20 mouse cellular contexts compared by ENCODE assay signal in the genomic region with DNA sequence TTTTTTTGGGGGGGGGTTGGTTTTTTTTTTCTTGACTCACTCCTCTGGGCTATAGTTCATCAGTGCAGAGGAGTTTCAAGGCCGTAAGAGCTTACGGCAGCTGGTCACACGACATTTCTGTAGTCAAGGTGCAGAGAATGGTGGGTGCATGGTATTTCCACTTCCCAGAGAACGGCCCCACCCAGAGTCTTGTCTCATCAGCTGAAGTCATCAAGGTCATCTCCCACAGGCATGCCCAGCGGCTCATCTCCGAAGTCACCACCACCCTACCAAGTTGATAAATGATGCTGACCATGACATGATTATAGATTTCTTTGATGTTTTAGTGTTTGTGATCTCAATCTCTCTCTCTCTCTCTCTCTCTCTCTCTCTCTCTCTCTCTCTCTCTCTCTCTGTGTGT. TPM values are rescaled to one million over a fixed set of nuclear protein-coding genes. Genes with fewer than 3 reads are reported as not detected.
"Had no signal": no experiment of that assay in that cellular context is flagged by ENCODE, and none has a peak within 500 bp of the region (broad histone marks: within the 10 kb centered on the region; RNA-seq: fewer than 3 reads in every experiment).

No protein-coding gene starts in this region.

- H3K27ac ChIP-seq: neural tube, embryonic 13.5 days; neural tube, embryonic 15.5 days had no signal

- DNase-seq: lung, adult 18-20 months; lung, embryonic 14.5 days; lung, postnatal 10 days; lung, postnatal 4 days; midbrain, embryonic 14.5 days; retina, postnatal 1 day; right cerebral cortex, adult 18-20 months; right cerebral cortex, postnatal 25 days; right cerebral cortex, postnatal 4 days; spleen, adult 18-20 months; thymus, adult 18-20 months; thymus, postnatal 14 days; thymus, postnatal 4 days had no signal

- H3K4me1 ChIP-seq: neural tube, embryonic 13.5 days; neural tube, embryonic 15.5 days had no signal

- H3K36me3 ChIP-seq: neural tube, embryonic 13.5 days; neural tube, embryonic 15.5 days had no signal

- H3K4me2 ChIP-seq: lung, embryonic 14.5 days; midbrain, embryonic 11.5 days; neural tube, embryonic 13.5 days; neural tube, embryonic 15.5 days had no signal

- H3K9ac ChIP-seq: lung, embryonic 14.5 days; neural tube, embryonic 13.5 days; neural tube, embryonic 15.5 days had no signal

- ATAC-seq: midbrain, embryonic 16.5 days had no signal

- H3K27me3 ChIP-seq: neural tube, embryonic 13.5 days; neural tube, embryonic 15.5 days had no signal

- H3K4me3 ChIP-seq: myocyte; neural tube, embryonic 13.5 days; neural tube, embryonic 15.5 days had no signal

- H3K9me3 ChIP-seq: neural tube, embryonic 13.5 days; neural tube, embryonic 15.5 days had no signal

RNA-seq across cellular contexts. Expression of a gene that starts 20.0 kb away (rescaled TPM):
- total RNA-seq: megakaryocyte, adult 5-6 weeks had no signal
- polyA plus RNA-seq: thymus, postnatal 0 days had no signal
